Mouse (Mus musculus) urinary bladder, adult 2 months (tissue): Measurements from ENCODE around the gene Ikzf2. TPM values are rescaled to one million over a fixed set of nuclear protein-coding genes. Genes with fewer than 3 reads are reported as not detected.

Source experiments
- DNase-seq: peaks from one replicate; pipeline ENCODE4 v3.0.0; 2022; ENCODE audit warnings: low spot score
- polyA plus RNA-seq: library from polyadenylated mRNA; depleted of rRNA; stranded (reverse); fragments of >200 nt; gene quantifications from 2 replicates; pipeline ENCODE4 v1.2.3, GENCODE M21; 2012

Gene Ikzf2
- polyA plus RNA-seq, 1 experiment: 14.0 TPM

DNA sequence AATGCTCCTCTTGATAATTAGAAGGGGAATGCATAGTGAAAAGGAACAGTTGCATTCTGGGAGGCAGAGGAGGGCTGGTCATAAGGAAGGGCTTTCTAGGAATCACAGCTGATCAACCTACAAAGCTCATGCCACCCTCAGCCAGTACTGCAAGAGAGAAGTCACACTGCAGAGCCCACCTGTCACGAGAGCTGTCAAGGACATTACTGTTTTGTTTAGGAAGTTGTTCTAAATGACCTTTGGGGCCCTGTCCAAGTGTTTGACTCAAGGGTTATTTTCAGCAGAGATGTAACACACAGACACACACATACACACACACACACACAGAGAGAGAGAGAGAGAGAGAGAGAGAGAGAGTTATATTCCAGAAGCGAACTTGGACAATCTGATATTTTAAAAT, 27.3 kb downstream of the Ikzf2 start:
- DNase-seq: no peak

DNA sequence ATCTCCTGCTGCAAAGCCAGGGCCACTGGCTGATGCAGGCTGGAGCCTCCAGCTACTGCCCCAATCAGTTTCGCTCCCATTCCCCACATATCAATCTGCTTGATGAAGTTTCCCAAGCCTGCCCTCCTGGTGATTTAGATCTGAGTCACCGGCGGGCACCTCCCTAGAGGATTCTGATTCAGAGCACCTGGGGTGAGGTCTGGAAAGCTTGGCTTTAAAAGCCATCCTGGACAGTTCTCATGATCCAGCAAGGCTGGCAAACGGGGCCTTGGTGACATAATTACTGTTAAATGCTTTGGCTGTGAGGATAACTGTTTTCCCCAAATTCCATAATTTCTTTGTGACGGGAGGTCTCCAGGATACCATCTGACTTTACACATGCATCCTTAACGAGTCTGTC, 29.0 kb downstream of the Ikzf2 start:
- no peak for DNase-seq

DNA sequence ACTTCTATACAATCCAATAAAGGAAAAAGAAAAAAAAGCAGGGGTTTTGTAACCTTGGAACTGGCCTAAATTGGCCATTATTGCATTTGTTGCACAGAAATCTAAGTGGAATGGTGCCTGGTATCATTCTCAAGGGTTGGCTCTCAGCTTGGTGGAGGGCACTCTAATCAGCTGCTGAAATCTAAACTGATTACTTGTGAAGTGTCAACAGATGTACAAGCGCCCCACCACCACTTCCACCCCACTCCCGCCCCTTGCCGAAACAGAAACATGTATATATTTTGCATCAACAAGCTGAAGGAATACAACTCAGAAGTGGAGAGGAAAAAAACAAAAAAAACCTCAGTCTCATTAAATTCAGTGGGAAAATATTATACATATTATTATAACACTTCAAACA, 29.6 kb downstream of the Ikzf2 start:
- DNase-seq: no peak

DNA sequence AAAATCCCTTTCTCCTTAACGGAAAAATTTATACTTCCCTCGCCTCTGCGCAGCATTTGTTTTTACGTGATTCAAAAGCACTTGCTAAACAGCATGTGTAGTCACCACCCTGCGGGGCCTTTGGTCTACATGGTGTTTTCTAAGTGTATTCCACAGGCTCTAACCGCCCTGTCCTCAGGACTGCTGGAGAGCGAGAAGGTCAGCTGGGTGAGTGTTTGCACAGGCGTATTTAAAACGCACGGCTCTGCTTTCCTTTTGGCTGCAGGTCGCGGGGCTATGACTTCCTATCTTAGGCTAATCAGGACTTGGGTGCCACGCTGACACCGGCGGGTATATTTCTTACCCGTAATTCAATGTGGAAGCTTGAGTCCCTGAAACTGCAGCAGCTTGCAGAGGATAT, 30.1 kb downstream of the Ikzf2 start:
- DNase-seq: no peak

DNA sequence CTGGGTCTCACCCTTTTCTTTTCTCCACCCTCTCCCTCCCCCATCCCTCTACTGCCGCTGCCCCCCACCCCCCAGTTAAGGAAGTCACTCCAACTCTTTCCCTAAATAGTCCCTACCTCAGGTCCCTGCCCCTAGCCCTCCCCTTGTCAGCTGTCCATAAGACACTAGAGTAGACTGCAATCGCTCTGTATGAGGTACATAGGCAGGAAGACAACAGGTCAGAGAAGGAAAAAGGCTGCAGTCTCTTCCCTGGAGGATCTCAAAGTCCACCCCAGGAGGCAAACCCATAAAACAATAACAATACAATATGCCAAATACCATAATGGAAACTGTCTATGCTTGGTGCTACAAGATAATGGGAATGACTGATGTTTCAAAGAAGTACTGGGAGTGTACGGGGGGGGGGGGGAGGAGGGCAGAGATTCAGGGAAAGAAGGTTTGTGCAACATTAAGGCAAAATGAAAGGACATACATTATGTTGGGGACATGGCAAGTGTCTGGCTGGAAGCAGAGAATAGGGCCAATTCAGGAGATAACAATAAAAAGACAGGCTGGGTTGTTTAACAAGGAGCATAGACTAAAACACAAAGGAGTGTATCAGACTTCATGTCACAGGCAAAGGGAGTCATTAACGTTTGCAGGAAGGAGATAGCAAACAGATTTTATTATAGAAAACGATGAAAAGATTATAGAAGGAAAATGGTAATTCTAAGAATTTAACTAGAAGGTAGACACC, 30.8 kb downstream of the Ikzf2 start:
- DNase-seq: no peak

DNA sequence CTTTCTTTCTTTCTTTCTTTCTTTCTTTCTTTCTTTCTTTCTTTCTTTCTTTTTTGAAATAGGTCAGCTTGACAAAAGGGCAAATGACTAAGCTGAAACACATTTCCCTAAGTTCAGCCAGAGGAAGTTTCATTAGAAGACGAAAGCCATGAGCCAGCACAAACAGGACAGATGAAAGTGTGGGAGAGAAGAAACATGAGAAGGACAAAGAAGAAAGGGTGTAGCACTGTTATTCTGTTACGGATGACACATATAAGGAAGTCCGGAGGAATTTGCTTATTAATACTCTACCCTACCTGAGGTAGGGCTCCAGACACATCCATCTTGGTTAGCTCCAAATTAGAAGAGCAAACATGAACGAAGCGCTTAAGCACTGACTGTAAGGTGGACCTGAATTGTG, 31.7 kb downstream of the Ikzf2 start:
- no peak for DNase-seq

DNA sequence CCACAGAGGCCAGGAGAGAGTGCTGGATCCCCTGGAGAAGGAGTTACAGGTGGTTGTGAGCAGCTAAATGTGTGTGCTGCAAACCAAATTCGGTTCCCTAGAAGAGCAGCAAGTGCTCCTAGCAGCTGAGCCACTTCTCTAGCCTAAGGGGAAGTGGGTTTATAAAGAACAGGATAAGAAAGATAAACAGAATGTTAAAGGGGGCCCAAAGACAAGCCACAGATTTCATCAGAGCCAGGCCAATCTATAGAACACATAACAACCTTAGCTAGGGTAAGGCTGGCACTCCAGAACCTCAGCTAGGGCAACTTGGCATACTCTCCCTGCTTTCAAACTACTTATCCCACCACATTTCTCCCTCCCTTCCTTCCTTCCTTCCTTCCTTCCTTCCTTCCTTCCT, 32.1 kb downstream of the Ikzf2 start:
- DNase-seq: no peak

DNA sequence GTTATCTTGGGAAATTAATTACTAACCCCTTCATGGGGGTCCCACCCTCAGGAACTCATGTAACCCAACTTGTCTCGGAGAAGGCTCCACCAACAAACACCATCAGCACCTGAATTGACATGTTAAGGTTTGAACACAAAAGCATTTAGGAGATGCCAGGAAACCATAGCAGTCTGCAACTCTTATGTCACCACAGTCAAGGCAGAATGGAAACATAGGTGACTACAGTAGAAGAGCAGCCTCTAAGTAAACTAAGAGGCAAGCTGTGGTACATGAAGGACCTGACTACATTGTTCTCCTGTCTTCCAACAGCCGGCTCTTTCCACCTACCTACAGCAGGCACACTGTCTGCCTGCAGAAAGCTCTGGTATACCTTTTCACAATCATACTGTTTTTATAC, 33.6 kb downstream of the Ikzf2 start:
- DNase-seq: no peak

DNA sequence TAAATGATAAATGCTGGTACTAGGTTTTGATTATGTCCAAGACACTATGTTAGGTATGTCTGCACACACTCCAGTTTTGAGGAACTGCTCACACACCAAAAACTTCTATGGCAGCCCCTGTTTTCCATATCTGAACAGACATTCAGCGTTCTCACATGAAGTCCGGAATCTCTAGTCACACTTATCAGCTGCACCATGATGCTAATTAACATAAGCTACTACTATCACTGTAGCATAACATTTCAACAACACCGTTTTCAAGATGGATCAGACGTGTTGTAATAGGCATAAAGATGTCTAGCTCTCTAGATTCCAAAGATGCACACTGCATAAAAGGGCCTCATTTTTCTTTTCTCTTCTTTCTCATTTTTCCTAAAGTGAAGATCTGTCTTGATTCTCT, 43.9 kb downstream of the Ikzf2 start:
- no peak for DNase-seq

DNA sequence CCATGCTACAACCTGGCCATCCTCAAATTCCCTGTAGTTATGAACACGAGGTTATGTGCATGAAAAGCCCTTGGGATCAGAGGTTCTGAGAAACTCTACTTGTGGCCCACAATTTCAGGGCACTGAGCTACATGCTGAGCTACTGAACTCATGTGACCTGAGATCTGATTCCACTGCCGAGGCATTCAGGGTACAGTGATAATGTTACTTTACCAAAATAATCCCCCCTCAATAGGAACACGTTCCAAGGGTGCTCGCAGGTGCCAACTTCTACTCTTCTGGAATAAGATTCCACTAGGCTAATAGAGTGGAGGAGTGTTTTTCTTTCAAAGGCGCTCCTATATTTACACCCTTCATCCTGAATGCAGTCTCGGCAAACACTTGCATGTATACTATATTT, 45.1 kb downstream of the Ikzf2 start:
- no peak for DNase-seq

DNA sequence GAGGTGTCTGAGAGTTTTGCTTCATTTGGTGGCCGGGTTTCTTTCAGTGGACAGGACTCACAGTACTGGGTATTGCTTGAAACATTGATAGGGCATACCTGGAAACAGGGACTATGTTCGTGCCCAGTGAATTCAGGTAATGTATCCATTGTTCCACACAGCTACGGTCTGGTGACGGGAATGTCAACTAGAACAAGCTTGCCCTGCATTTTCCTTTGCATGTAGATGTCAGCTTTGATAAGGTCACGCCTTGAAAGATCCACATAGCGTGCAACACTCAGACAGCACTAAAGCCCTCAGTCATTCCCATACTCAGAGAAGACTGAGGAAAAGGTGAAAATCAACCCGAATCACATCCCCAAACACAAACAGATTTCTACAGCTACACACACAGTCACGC, 48.7 kb downstream of the Ikzf2 start:
- DNase-seq: no peak

DNA sequence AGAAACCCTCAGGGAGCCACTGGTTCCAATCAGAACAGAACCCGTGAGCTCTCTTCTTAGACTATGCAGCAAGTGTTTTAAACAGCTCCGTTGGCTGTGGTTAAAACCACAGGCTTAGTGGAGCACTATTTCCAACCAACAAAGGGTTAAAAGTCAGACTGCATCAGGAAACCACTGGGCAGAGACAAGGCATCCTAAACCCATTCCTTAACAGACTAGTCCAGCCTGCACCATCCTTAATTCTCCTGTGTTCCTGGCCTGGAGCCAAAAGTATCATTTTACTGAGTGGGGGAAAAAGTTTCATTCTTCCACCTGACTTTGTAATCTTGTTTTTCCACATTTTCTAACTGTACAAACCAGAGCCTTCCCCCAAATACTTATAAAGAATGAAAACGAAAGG, 49.1 kb downstream of the Ikzf2 start:
- no peak for DNase-seq

DNA sequence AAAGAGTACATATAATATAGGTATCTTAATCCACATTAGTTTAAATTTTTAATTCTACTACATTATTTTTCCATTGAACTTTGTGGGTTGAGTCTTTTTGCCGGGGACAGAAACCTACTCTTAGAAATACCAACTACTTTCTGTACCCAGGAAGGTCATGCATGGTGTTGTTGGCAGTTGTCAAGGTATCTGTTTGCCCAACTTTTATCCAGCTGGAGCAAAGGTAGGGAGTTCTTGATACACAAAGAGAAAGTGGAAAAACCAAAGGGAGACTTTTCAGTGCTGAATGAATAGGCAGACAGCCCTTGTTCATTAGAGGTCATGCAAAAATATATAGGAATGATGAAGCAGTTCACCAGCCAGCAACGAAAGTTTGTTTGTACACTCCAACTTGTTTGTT, 52.8 kb downstream of the Ikzf2 start:
- DNase-seq: no peak

DNA sequence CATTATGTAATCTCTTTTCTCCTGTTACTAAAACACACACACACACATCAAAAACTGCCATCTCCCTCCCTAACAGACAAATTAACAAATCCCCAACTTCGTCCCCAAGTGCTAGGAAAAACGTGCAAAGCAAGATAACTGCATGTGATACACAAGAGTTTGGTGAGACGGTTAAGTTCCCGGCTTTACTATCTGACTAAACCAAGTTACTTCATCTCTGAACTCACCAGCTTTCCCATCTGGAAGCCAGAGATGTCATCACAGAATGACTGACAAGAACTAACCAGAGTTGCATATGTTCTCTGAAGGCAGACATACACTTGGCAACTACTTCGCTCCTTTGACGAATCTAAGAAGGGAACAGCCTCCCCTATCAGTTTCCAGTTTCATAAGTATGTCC, 56.5 kb downstream of the Ikzf2 start:
- DNase-seq: no peak

DNA sequence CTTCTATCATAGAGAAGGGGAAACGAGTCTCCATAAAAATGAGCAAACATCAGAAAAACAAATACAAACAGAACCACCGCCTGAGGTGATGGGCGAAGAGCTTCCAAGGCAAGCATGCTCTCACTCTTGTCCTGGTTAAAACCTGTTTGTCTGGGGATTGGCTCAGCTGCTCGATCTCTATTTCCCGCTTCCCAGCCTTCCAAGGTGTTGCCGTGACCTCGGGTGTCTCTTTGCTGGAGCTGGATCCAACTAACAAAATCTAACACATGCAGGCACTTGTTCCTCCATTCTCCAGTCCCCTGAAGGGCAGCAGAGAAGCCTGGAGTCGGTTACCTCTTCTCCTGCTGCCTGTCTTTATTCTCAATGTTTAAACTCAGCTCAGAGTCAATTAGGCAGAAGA, 57.5 kb downstream of the Ikzf2 start:
- DNase-seq: no peak

DNA sequence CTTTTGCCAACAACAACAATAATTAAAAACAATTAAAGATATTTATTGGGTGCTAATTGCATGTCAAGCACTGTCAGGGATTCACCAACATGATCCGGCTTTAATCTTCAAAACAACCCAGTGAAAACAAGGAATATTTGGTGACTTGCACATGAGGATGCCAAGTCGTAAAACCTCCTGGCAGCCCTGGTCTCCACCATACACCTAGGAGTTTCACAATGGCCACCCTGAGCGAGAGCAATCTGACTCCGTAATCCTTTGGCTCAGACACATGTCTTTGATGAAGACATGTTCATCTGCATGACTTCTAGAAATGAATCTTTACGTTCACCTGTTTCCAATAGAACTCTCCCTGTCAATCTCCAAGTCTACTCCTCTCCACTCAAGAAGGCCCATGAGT, 75.0 kb downstream of the Ikzf2 start:
- DNase-seq: no peak

DNA sequence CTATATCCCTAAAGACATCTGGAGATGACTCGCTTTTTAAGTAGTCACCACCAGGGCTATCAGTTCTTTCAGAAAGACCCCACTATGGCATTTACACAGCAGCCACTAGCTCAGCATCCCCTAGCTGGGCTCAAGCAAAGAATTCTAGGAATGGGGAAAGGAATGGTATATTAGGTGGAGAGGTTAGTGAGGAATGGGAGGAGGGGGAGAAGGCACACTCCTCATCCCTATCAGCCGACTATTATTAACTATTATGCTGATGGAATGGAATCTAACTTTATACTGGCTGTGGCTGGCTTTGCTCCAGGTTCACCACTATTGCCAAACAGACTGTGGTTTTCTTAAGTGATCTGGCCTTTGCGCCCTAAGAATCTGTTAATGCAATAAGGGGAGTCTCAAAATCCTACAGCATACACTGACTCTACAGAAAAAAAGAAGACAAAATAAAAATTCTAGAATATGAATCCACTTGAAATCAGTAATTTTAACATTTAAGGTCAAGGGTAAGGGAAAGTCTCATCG, 75.8 kb downstream of the Ikzf2 start:
- DNase-seq: no peak

DNA sequence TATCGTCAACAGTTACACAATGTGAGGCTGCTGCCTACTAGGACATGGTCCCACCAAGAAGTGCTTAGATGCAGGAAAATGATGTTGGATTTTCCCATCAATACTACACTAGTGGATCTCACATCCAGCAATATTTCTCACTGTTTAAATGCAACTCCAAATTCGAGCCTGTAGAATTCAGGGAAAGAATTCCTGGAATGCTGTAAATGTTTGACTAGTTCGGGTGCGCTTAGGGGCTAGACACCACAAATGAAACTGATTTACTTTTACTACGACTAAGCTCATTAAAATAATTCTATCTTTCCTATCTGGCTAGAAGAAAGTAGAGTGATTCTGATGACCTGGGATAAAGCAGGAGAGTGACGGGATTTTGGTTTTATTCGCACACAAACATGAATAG, 76.3 kb downstream of the Ikzf2 start:
- DNase-seq: no peak

DNA sequence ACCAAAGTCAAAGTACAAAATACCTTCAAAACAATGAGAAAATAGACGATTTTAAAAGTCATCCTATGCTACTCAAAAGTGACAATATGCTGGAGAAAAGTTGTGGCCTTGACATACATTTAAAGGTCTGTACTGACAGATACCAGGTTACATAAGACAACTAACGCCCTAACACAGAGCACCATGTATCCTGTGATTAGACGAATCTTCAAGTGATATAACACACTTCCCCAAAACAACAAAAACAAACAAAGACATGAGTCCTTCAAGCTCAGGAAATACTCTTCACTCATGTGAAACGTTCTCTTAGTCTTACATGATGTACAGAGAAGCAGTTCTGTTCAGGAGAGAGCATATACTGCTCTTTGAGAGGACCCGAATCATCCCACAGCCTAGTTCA, 78.2 kb downstream of the Ikzf2 start:
- no peak for DNase-seq

DNA sequence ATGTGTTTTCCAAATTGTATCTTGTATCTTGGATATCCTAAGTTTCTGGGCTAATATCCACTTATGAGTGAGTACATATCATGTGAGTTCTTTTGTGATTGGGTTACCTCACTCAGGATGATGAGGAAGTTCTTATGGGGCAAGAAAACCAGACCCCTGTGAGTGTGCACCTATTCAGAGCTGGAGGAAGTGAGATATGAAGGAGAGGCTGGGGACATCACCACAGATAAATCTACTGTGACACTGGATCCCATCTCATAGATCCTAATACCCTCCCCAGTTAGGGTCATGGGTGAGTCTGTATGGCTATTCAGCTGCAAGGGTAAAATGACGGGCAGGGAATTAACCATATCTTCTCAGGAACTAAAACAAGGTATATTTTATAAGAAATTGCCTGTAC, 80.2 kb downstream of the Ikzf2 start:
- DNase-seq: no peak

DNA sequence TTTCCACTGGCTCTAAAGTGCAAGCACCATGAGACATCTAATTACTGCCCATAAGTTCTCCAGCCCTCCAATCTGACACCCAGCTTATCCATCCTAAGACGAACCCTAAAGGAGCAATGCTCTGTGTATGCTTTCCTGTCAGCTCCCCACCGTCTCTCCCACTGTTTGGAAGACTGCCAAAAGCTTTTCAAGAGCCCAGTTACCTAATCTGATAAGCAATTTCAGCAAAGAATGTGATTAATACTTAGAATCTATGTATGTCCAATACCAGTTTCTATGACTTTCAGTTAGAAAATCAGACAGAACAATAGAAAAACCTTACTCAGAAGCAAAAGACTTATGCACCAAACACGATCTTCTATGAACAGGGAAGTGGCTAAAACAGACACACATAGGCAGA, 82.8 kb downstream of the Ikzf2 start:
- no peak for DNase-seq

DNA sequence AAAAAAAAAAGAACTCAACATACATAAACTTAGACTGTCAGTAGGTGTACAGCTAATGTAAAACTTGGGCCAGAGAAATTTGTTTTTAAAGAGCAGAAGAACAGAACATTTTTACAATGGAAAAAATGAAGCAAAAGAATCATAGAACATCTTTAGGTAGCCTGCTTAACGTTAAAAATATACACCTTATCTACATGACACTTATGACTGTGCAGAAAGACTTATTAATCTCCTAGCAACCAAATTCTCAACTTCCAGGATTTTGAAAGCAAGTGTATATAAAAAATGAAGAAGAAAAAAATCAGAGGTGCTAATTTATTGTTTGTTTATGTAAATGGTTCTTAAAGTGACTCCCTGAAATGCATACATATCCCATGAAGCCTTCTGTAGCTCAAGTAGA, 86.1 kb downstream of the Ikzf2 start:
- DNase-seq: no peak

DNA sequence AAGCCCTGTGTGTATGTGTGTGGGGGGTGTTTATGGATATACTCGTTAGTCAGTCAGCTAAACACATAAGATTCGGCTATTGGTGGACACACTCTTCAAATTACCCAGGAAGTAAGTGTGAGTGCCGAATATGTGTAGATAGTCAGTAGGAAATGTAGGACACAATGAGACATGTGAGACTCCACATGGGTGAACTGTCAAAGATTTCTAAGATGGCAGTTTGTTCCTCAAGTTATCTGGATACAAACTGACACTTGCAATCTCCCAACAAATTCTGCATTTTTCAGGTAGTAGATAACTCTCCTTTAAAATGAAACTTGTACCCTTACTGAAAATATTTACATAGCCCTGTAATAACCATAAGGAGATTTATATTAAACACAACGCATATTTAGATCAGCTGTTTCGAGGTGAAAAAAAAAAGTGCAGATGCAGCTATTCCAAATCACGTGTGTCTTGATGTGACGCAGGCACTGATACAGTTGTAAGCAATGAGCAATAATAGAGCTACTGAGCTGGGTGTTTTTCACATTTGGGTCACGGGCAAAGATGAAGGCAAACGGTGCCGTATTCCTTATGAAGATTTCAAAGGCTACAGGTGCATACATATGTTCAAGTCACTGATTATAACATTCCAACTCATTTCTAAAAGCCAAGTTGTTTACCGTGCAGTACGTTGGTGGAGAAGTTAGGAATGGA, 87.8 kb downstream of the Ikzf2 start:
- DNase-seq: no peak

DNA sequence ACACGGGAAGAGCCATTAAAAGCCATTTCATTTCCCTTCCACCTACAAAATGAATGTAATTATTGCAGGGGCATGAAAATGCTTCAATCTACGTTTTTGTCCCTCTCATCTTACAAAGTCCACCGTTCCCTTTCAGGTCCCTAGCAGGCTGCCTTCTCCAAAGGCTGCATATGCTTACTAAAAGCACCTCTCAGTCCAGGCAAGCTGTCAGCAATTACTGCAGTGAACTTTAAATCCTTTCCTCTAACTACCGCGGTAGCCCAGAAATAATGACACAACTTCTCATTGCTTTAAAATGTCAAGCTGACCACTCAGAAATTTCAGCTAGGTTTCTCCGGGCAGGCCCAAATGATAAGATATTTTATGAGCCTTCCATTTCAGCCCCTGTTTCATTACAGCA, 95.2 kb downstream of the Ikzf2 start:
- DNase-seq: no peak
